9 mouse cellular contexts compared by ENCODE assay signal in the genomic region with DNA sequence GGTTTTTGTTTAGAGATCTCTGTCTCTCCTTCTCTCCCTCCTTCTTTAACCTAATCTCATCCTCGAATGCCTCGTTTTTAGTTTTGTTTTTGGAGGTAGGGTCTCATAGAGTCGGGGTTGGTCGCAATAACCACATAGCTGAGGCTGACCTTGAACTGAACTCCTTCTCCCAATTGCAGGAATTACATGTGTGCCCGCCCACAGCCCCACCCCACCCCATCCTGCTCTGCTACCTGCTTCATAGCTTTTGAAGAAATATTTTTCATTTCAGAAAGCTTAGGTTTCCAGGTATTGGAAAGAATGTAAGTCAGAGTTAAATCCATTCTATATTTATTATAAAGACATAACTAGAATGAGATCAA. TPM values are rescaled to one million over a fixed set of nuclear protein-coding genes. Genes with fewer than 3 reads are reported as not detected.
DNase-seq lines count a peak whose midpoint lies in the region; ATAC-seq and TF ChIP-seq lines count a peak whose summit lies in the region.
"Had no signal": no experiment of that assay in that cellular context is flagged by ENCODE, and none has a peak within 500 bp of the region (broad histone marks: within the 10 kb centered on the region; RNA-seq: fewer than 3 reads in every experiment).

No protein-coding gene starts in this region.

- peak overlapping the region; percentile 68 for H3K4me2 ChIP-seq in kidney, embryonic 14.5 days (replicated peaks; ENCODE audit: low read depth, low read length)
- H3K4me2 ChIP-seq in embryonic facial prominence, embryonic 12.5 days (replicated peaks) = peak overlapping the region; percentile 57
- H3K4me2 ChIP-seq in hindbrain, postnatal 0 days (ENCODE audit: low read depth, low read length) = peak overlapping the region; percentile 74
- peak overlapping the region; percentile 52 for H3K4me2 ChIP-seq in midbrain, embryonic 15.5 days

- ATAC-seq in kidney, embryonic 14.5 days (ENCODE audit: low FRiP score, low TSS enrichment) = peak; percentile 50
- peak; percentile 65; the same call in 1 of the 2 replicates for ATAC-seq in embryonic facial prominence, embryonic 12.5 days (ENCODE audit: insufficient number of reproducible peaks, insufficient read depth, low FRiP score, low TSS enrichment)
- ATAC-seq in hindbrain, postnatal 0 days = peak; percentile 73
- ATAC-seq in midbrain, embryonic 15.5 days (replicated peaks) = peak; percentile 80

- 47% methylated on average over 5 of the region's 5 CpGs for WGBS in kidney, embryonic 14.5 days
- 49% methylated on average over 5 of the region's 5 CpGs for WGBS in embryonic facial prominence, embryonic 12.5 days
- 37% methylated on average over 5 of the region's 5 CpGs for WGBS in hindbrain, postnatal 0 days
- WGBS in midbrain, embryonic 15.5 days = 53% methylated on average over 5 of the region's 5 CpGs

- TF ChIP-seq CTCF in hindbrain, postnatal 0 days (IDR thresholded peaks at IDR 0.05; ENCODE audit: low read depth) = no peak

- no peak overlapping the region for H3K9ac ChIP-seq in kidney, embryonic 14.5 days (ENCODE audit: low read depth, low read length)
- peak overlapping the region; percentile 73; the same call in 1 of the 2 replicates for H3K9ac ChIP-seq in embryonic facial prominence, embryonic 12.5 days
- H3K9ac ChIP-seq in hindbrain, postnatal 0 days (replicated peaks; ENCODE audit: low read length) = peak overlapping the region; percentile 60
- H3K9ac ChIP-seq in midbrain, embryonic 15.5 days = no peak overlapping the region

- no peaks in the 10 kb centered on the region for H3K9me3 ChIP-seq in kidney, embryonic 14.5 days (ENCODE audit: control insufficient read depth, low read length)
- H3K9me3 ChIP-seq in embryonic facial prominence, embryonic 12.5 days = no peaks in the 10 kb centered on the region
- no peaks in the 10 kb centered on the region for H3K9me3 ChIP-seq in hindbrain, postnatal 0 days (ENCODE audit: low read length)
- H3K9me3 ChIP-seq in midbrain, embryonic 15.5 days = no peaks in the 10 kb centered on the region

- H3K27ac ChIP-seq in kidney, embryonic 14.5 days (ENCODE audit: low read depth, low read length) = no peak overlapping the region
- no peak overlapping the region for H3K27ac ChIP-seq in embryonic facial prominence, embryonic 12.5 days
- H3K27ac ChIP-seq in hindbrain, postnatal 0 days = peak overlapping the region; percentile 82; the same call in 1 of the 2 replicates
- peak overlapping the region; percentile 79 for H3K27ac ChIP-seq in midbrain, embryonic 15.5 days

- no peaks in the 10 kb centered on the region for H3K36me3 ChIP-seq in kidney, embryonic 14.5 days (ENCODE audit: control insufficient read depth, insufficient read depth, low read length)
- H3K36me3 ChIP-seq in embryonic facial prominence, embryonic 12.5 days = no peaks in the 10 kb centered on the region
- H3K36me3 ChIP-seq in hindbrain, postnatal 0 days (ENCODE audit: insufficient read depth, low read length) = no peaks in the 10 kb centered on the region
- no peaks in the 10 kb centered on the region for H3K36me3 ChIP-seq in midbrain, embryonic 15.5 days (replicated peaks)

- no peak for DNase-seq in kidney, postnatal 25 days
- no peak for DNase-seq in hindbrain, postnatal 0 days (ENCODE audit: low spot score)
- no peak for DNase-seq in left cerebral cortex, postnatal 4 days
- DNase-seq in urinary bladder, adult 2 months (ENCODE audit: low spot score) = no peak
- DNase-seq in right cerebral cortex, postnatal 14 days = no peak

- H3K27me3 ChIP-seq in kidney, embryonic 14.5 days (ENCODE audit: control insufficient read depth, insufficient read depth, low read length) = no peaks in the 10 kb centered on the region
- H3K27me3 ChIP-seq in embryonic facial prominence, embryonic 12.5 days = no peaks in the 10 kb centered on the region
- no peaks in the 10 kb centered on the region for H3K27me3 ChIP-seq in hindbrain, postnatal 0 days (ENCODE audit: insufficient read depth, low read length)
- no peaks in the 10 kb centered on the region for H3K27me3 ChIP-seq in midbrain, embryonic 15.5 days (replicated peaks)

- intact Hi-C loops in left cerebral cortex, postnatal 4 days (cut with DNase I) = no loop called here

- H3K4me3 ChIP-seq in kidney, embryonic 14.5 days (ENCODE audit: low read length) = peak overlapping the region; percentile 63
- H3K4me3 ChIP-seq in embryonic facial prominence, embryonic 12.5 days = peak overlapping the region; percentile 76
- peak overlapping the region; percentile 72 for H3K4me3 ChIP-seq in hindbrain, postnatal 0 days (ENCODE audit: low read length)
- peak overlapping the region; percentile 67 for H3K4me3 ChIP-seq in midbrain, embryonic 15.5 days

- H3K4me1 ChIP-seq in kidney, embryonic 14.5 days (ENCODE audit: control insufficient read depth, insufficient read depth, low read length) = no peaks in the 10 kb centered on the region
- H3K4me1 ChIP-seq in embryonic facial prominence, embryonic 12.5 days = peaks cover 2% of the 10 kb centered on the region; the same call in 1 of the 2 replicates
- H3K4me1 ChIP-seq in hindbrain, postnatal 0 days (ENCODE audit: insufficient read depth, low read length) = no peaks in the 10 kb centered on the region
- no peaks in the 10 kb centered on the region; the same call in 1 of the 2 replicates for H3K4me1 ChIP-seq in midbrain, embryonic 15.5 days

RNA-seq across cellular contexts. Expression of gene Dtd2, which starts 0.3 kb away (rescaled TPM):
- polyA plus RNA-seq in kidney, embryonic 14.5 days (2014; fragmentation: Nextera tagmentation; extraction: Ambion mirVana) = 28.8 and 30.2 TPM in 2 replicates
- 21.1 and 22.1 TPM in 2 replicates for polyA plus RNA-seq in embryonic facial prominence, embryonic 12.5 days (2016; fragmentation: Nextera tagmentation; extraction: Ambion mirVana)
- 10.8 and 19.5 TPM in 2 replicates for total RNA-seq in hindbrain, postnatal 0 days (2014; rRNA removed)
- 31.5 and 31.8 TPM in 2 replicates for polyA plus RNA-seq in hindbrain, postnatal 0 days (2015; fragmentation: Nextera tagmentation; extraction: Ambion mirVana)
- 19.1 and 19.2 TPM in 2 replicates for polyA plus RNA-seq in midbrain, embryonic 15.5 days (2015; fragmentation: Nextera tagmentation; extraction: Ambion mirVana)
- 10 to 100 TPM in 1 of 2 experiments, 1 to 10 TPM in 1; 8.0 to 10.1 TPM for total RNA-seq in left cerebral cortex, postnatal 4 days (2021)
- 12.5 and 16.8 TPM in 2 replicates for polyA plus RNA-seq in urinary bladder, adult 2 months (2012; rRNA removed)

RNA-seq across cellular contexts. Expression of gene Gpr33, which starts 21.2 kb away (rescaled TPM):
- not detected in 2 replicates for polyA plus RNA-seq in kidney, embryonic 14.5 days (2014; fragmentation: Nextera tagmentation; extraction: Ambion mirVana)
- not detected in 2 replicates for polyA plus RNA-seq in embryonic facial prominence, embryonic 12.5 days (2016; fragmentation: Nextera tagmentation; extraction: Ambion mirVana)
- not detected in 2 replicates for total RNA-seq in hindbrain, postnatal 0 days (2014; rRNA removed)
- not detected in 2 replicates for polyA plus RNA-seq in hindbrain, postnatal 0 days (2015; fragmentation: Nextera tagmentation; extraction: Ambion mirVana)
- polyA plus RNA-seq in midbrain, embryonic 15.5 days (2015; fragmentation: Nextera tagmentation; extraction: Ambion mirVana) = not detected in 2 replicates
- total RNA-seq in left cerebral cortex, postnatal 4 days (2021) = not detected
- polyA plus RNA-seq in urinary bladder, adult 2 months (2012; rRNA removed) = 0.10 and 0.30 TPM in 2 replicates
- total RNA-seq: gastrocnemius, postnatal 14 days had no signal

RNA-seq across cellular contexts. Expression of gene Heatr5a, which starts 35.5 kb away (rescaled TPM):
- polyA plus RNA-seq in kidney, embryonic 14.5 days (2014; fragmentation: Nextera tagmentation; extraction: Ambion mirVana) = 7.5 and 14.7 TPM in 2 replicates
- polyA plus RNA-seq in embryonic facial prominence, embryonic 12.5 days (2016; fragmentation: Nextera tagmentation; extraction: Ambion mirVana) = 13.0 and 13.1 TPM in 2 replicates
- total RNA-seq in hindbrain, postnatal 0 days (2014; rRNA removed) = 24.6 and 30.8 TPM in 2 replicates
- polyA plus RNA-seq in hindbrain, postnatal 0 days (2015; fragmentation: Nextera tagmentation; extraction: Ambion mirVana) = 2.7 and 3.2 TPM in 2 replicates
- polyA plus RNA-seq in midbrain, embryonic 15.5 days (2015; fragmentation: Nextera tagmentation; extraction: Ambion mirVana) = 7.3 and 7.5 TPM in 2 replicates
- total RNA-seq in left cerebral cortex, postnatal 4 days (2021) = 10 to 100 TPM; 16.9 to 20.1 TPM
- polyA plus RNA-seq in urinary bladder, adult 2 months (2012; rRNA removed) = 17.1 and 19.4 TPM in 2 replicates

Comparison
In these comparisons a context has a peak if more than half of its experiments do, and no peak if none do; other contexts are left out.
1. H3K27ac ChIP-seq: peak in hindbrain, postnatal 0 days (single experiment) and midbrain, embryonic 15.5 days (single experiment); none in kidney, embryonic 14.5 days (single experiment) and embryonic facial prominence, embryonic 12.5 days (single experiment).
2. H3K9ac ChIP-seq: peak in embryonic facial prominence, embryonic 12.5 days (single experiment) and hindbrain, postnatal 0 days (single experiment); none in kidney, embryonic 14.5 days (single experiment) and midbrain, embryonic 15.5 days (single experiment).
3. Peak in every context shown above with its lines, with median percentiles within 50 percentile points of each other: ATAC-seq, H3K4me2 ChIP-seq and H3K4me3 ChIP-seq.